Mouse (Mus musculus) intestine, embryonic 16.5 days (tissue): ENCODE results near the gene Fut2. TPM values are rescaled to one million over a fixed set of nuclear protein-coding genes. Genes with fewer than 3 reads are reported as not detected.

Experiments used
- ATAC-seq: fragments of 200-750 bp; cut with Nextera tagmentation; 2 replicates; pipeline ENCODE4 v1.8.0; 2017; ENCODE audit warnings: moderate TSS enrichment, moderate library complexity
- H3K27ac ChIP-seq: fragments of 300-500 bp; sonication (generic); 2 replicates; pipeline ENCODE4 v1.5.1; 2014; ENCODE audit warnings: mild to moderate bottlenecking, low read length
- H3K27me3 ChIP-seq: fragments of 300-500 bp; sonication (generic); replicated peaks from 2 replicates; pipeline ENCODE4 v1.6.1; 2014; ENCODE audit warnings: low read length, control low read depth, mixed read lengths; ENCODE audit not compliant: control insufficient read depth, insufficient read depth
- H3K36me3 ChIP-seq: fragments of 300-500 bp; sonication (generic); 2 replicates; pipeline ENCODE4 v1.6.1; 2014; ENCODE audit warnings: low read length, control low read depth; ENCODE audit not compliant: control insufficient read depth, insufficient read depth
- H3K4me1 ChIP-seq: fragments of 300-500 bp; sonication (generic); 2 replicates; pipeline ENCODE4 v1.6.1; 2014; ENCODE audit warnings: low read length, control low read depth, mixed read lengths; ENCODE audit not compliant: control insufficient read depth, insufficient read depth
- H3K4me2 ChIP-seq: fragments of 300-500 bp; sonication (generic); 2 replicates; pipeline ENCODE4 v1.6.1; 2014; ENCODE audit warnings: low read depth, low read length, control low read depth
- H3K4me3 ChIP-seq: fragments of 300-500 bp; sonication (generic); 2 replicates; pipeline ENCODE4 v1.5.1; 2014; ENCODE audit warnings: mild to moderate bottlenecking, low read length
- H3K9ac ChIP-seq: fragments of 300-500 bp; sonication (generic); 2 replicates; pipeline ENCODE4 v1.6.1; 2014; ENCODE audit warnings: low read depth, low read length
- H3K9me3 ChIP-seq: fragments of 300-500 bp; sonication (generic); 2 replicates; pipeline ENCODE4 v1.6.1; 2016; ENCODE audit warnings: low read length, control low read depth; ENCODE audit not compliant: control insufficient read depth
- WGBS: fragments of 180-500 bp; shearing (Covaris S2); extraction: QIAGEN DNeasy Blood & Tissue Kit; methylation state at CpG from one replicate; pipeline ENCODE4 v1.1.7; 2014; 5-methylcytosine and 5-hydroxymethylcytosine counted together
- polyA plus RNA-seq: library from polyadenylated mRNA; unstranded; fragments of >200 nt; fragmentation: Nextera tagmentation; extraction: Ambion mirVana; gene quantifications from 2 replicates; pipeline ENCODE4 v1.2.1, GENCODE M21; 2015

Gene Fut2
- polyA plus RNA-seq, 1 experiment from 2014 or later = 21.7 TPM

DNA sequence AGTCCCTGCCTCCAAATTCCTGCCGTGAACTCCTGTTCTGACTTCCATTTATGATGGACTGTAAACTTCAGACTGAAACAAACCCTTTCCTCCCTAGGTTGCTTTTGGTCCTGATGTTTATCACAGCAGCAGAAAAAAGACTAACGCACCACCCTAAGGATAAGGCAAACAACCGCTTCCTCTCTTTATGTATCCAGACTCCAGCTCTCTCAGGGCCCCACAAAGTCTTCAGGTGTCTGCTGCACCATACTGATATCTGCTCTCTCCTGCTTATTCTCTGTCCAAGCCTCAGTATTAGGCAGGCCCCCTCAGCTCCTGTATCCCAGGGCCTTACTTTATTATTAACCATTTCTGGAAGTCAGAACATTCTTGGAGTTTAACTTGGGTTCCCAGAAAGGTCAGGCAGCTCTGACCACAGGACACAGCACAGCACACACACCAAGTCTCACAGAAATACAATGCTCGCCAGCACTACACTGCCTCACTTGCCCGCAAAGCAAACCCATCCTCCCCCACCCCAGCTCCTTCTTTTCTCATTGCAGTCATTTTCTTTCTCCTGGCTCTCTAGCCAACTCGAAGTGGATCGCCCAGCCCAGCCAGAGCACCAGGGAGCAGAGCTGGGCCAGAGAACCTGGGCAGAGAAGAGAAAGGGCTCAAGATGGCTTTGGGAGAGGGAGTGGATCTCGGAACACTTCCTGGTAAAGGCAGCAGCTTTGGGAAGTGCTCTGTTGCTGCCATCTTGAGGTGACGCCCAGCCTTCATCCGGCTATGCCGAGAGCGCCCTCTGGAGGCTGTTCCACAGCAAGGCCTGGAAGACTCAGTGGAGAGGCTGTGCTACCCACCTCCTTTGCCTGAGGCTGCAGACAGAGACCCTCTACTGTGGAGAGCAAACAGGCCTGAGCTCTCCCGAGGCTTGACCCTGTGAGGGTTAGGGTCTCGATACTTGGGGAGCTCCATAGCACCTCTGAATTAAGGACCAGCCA is 16.2 kb upstream of the Fut2 start:
- Histone ChIP-seq H3K4me1 (peaks cover 30% of the 10 kb centered on the region), H3K27ac (peak overlapping the region; percentile 66), H3K4me2 (peak overlapping the region; percentile 41), H3K4me3 (peak overlapping the region; percentile 5; the same call in 1 of the 2 replicates), H3K9me3 (no peaks in the 10 kb centered on the region), H3K27me3 (no peaks in the 10 kb centered on the region; the same call in 1 of the 2 replicates), H3K36me3 (no peaks in the 10 kb centered on the region), H3K9ac (peak overlapping the region; percentile 59)
- WGBS = 27% methylated on average over 14 of the region's 14 CpGs
- ATAC-seq = peak; percentile 65

- Histone ChIP-seq H3K9me3 (no peaks in the 10 kb centered on the region), H3K4me3 (no peak overlapping the region), H3K4me2 (no peak overlapping the region), H3K27ac (peak overlapping the region; percentile 23), H3K4me1 (peaks cover 28% of the 10 kb centered on the region), H3K9ac (no peak overlapping the region), H3K27me3 (no peaks in the 10 kb centered on the region), H3K36me3 (no peaks in the 10 kb centered on the region)
- WGBS = 70% methylated on average over 8 of the region's 8 CpGs
- ATAC-seq = no peak
These were observed 15.0 kb upstream of the Fut2 start for GRCm38 (mm10) chr7:45681046-45681736.

DNA sequence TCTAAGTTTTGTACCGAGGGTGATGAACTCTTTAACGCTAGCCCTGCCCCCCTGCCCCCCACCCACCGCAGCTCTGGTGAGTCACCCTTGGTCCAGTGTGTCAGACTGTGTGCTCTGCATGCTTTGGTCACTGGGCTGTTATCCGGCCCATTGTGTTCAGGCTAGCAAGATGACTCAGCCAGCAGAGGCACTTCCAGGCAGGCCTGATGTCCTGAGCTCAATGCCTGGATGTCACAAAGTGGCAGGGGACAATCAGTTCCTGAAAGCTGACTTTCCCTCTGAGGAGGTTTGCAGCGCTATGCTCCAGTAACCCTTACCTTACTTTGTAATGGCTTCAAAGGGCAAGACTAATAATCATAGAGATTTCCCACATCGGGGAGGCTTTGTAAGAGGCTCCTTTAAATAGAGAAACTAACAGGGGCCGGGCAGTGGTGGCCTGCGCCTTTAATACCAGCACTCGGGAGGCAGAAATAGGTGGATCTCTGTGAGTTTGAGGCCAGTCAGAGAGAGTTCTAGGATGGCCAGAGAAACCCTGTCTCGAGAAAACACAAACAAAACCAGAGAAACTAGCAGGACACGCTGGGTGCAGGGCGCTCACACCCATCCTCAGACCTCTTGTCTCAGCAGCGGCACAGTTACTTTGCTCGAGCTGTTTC is 13.9 kb upstream of the Fut2 start:
- WGBS = 62% methylated on average over 14 of the region's 14 CpGs

GRCm38 (mm10) chr7:45678513-45678912 is 12.3 kb upstream of the Fut2 start:
- H3K9ac ChIP-seq = no peak overlapping the region
- peak overlapping the region; percentile 35; the same call in 1 of the 2 replicates for H3K27ac ChIP-seq
- WGBS = 87% methylated on average over 14 of the region's 14 CpGs
- H3K4me2 ChIP-seq = no peak overlapping the region
- no peaks in the 10 kb centered on the region for H3K9me3 ChIP-seq
- H3K27me3 ChIP-seq = no peaks in the 10 kb centered on the region
- H3K36me3 ChIP-seq = no peaks in the 10 kb centered on the region
- peaks cover 14% of the 10 kb centered on the region for H3K4me1 ChIP-seq
- no peak overlapping the region for H3K4me3 ChIP-seq
- ATAC-seq = no peak

More for the DNA sequence above, 13.9 kb upstream of the Fut2 start:
- Histone ChIP-seq H3K27ac (0 out of 2 replicates have a peak overlapping the region, but pooled peaks have one; percentile 23), H3K4me2 (no peak overlapping the region), H3K9ac (no peak overlapping the region), H3K9me3 (no peaks in the 10 kb centered on the region), H3K27me3 (no peaks in the 10 kb centered on the region), H3K4me3 (no peak overlapping the region), H3K36me3 (no peaks in the 10 kb centered on the region), H3K4me1 (peaks cover 17% of the 10 kb centered on the region)
- ATAC-seq = peak; percentile 25; the same call in 1 of the 2 replicates

DNA sequence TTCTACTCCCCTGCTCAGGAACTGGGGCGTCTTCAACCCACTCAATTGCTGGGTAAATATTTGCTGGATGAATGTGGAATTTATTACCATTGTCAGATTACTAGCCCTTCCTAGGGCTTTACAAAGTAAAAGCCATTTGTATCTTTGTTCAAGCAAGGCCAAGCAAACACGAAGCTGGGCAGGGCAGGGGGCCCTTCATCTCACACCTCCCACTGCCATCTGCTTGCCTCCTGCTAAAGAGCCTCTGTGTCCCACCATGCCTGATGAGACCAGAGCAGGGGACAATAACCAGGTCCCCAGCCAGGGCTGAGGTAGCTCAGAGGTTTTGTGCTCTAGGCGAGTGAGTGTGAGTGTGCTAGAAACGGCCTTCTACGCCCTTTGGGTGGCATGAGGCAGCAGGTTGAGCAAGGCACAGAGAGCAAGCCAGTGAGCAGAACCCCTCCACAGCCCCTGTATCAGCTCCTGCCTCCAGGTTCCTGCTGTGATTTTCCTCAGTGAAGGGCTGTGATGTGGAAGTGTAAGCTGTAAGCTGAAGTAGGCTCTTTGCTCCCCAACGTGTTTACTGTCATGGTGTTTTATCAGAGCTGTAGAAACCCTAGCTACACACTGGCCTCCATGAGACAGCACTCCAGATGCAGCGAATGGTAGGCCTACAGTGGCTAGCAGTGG is 11.6 kb upstream of the Fut2 start:
- Histone ChIP-seq H3K4me1 (peaks cover 13% of the 10 kb centered on the region), H3K36me3 (no peaks in the 10 kb centered on the region), H3K9me3 (no peaks in the 10 kb centered on the region), H3K27me3 (no peaks in the 10 kb centered on the region), H3K4me3 (no peak overlapping the region), H3K27ac (peak overlapping the region; percentile 35), H3K9ac (no peak overlapping the region), H3K4me2 (0 out of 2 replicates have a peak overlapping the region, but pooled peaks have one; percentile 21)
- WGBS = 48% methylated on average over 7 of the region's 7 CpGs
- peak; percentile 41 for ATAC-seq

DNA sequence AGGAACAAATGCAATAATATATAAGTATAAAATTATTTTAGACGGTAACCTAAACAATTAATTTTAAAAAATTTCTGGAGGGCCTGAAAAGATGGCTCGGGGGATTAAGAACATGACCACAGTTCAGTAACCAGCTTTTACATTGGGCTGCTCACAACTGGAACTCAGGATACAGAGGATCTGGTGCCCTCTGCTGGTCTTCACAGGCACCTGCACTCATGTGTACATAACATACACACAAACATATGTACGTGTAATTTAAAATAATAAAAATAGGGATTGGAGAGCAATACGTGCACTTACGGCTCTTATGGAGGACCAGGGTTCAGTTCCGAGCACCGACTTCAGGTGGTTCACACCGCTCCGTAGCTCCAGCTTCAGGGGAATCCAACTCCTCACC is 2.7 kb upstream of the Fut2 start:
- Histone ChIP-seq H3K4me1 (peaks cover 4% of the 10 kb centered on the region; the same call in 1 of the 2 replicates), H3K27me3 (no peaks in the 10 kb centered on the region)

DNA sequence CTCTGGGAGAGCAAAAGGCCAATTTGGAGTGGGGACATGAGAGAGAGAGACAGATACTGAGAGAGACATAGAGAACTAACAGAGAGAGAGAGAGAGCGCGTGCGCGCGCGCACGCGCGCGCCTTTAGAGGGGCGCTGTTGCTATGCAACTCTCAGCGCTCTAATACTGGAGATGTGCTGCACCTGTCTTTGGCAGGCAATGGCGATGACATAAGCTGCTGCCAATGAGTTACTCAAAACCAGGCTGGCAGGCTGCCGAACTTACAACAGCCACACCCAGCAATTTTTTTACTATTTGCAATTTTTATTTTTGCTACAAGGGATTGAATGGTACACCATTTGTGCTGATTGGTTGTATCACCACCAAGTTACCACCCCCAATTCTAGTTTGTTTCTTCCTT is 1.6 kb upstream of the Fut2 start:
- H3K4me1 ChIP-seq = peaks cover 4% of the 10 kb centered on the region; the same call in 1 of the 2 replicates
- H3K4me2 ChIP-seq = no peak overlapping the region
- no peaks in the 10 kb centered on the region for H3K36me3 ChIP-seq
- H3K27me3 ChIP-seq = no peaks in the 10 kb centered on the region
- H3K9ac ChIP-seq = no peak overlapping the region
- no peak for ATAC-seq
- WGBS = 74% methylated on average over 14 of the region's 14 CpGs
- no peak overlapping the region for H3K4me3 ChIP-seq
- H3K27ac ChIP-seq = no peak overlapping the region
- no peaks in the 10 kb centered on the region for H3K9me3 ChIP-seq

More for the DNA sequence above, 2.7 kb upstream of the Fut2 start:
- Histone ChIP-seq H3K9me3 (no peaks in the 10 kb centered on the region), H3K36me3 (no peaks in the 10 kb centered on the region), H3K9ac (no peak overlapping the region), H3K4me2 (no peak overlapping the region), H3K27ac (no peak overlapping the region), H3K4me3 (no peak overlapping the region)
- ATAC-seq = no peak
- WGBS = 94% methylated on average over 9 of the region's 9 CpGs

DNA sequence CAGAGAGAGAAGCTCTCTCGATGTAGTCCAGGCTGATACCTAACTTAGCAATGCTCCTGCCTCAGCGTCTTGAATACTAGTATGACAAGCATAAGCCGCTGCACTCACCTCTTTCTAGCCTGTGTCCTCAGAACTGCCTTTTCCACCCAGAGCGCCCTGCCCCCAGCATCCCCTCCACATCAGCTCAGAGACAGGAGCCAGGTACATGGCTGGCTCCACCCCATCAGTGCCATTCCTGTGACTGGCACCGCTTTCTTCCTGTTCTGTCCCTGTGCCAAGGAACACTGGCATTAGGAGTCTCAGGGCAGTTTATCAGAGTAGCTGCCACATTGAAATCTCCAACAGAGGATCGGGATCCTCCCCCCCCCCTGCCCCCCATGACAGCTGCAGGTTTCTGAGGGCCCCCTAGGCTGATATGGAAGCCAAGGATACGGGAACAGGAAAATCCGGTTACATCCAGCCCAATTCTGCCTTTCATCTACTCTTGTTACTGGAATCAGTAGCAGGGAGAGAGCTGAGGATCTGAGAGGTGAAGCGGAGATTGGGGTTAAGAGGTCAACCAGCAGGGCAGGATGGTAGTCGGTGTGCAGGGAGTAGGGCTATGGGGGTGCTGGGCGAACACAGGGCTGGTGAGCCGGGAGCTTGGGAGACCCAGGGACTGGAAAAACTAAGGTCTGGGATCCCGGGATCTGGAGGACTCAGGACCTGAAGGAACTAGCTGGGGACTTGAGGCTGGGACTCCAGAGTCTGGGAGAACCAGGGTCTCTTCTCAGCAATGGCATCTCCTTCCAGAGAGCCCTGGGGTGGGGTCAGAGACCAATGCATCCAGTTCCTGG is 673 bp downstream of the Fut2 start:
- no peaks in the 10 kb centered on the region for H3K36me3 ChIP-seq
- WGBS = 41% methylated on average over 13 of the region's 13 CpGs
- no peaks in the 10 kb centered on the region for H3K9me3 ChIP-seq
- peak overlapping the region; percentile 25 for H3K4me2 ChIP-seq
- 0 out of 2 replicates have a peak overlapping the region, but pooled peaks have one; percentile 15 for H3K27ac ChIP-seq
- peak overlapping the region; percentile 21; the same call in 1 of the 2 replicates for H3K9ac ChIP-seq
- H3K27me3 ChIP-seq = no peaks in the 10 kb centered on the region
- H3K4me1 ChIP-seq = peaks cover 4% of the 10 kb centered on the region; the same call in 1 of the 2 replicates
- ATAC-seq = peak; percentile 53; the same call in 1 of the 2 replicates
- peak overlapping the region; percentile 30 for H3K4me3 ChIP-seq
